Comparison of ENCODE assay signal across 9 mouse cellular contexts in the genomic region with DNA sequence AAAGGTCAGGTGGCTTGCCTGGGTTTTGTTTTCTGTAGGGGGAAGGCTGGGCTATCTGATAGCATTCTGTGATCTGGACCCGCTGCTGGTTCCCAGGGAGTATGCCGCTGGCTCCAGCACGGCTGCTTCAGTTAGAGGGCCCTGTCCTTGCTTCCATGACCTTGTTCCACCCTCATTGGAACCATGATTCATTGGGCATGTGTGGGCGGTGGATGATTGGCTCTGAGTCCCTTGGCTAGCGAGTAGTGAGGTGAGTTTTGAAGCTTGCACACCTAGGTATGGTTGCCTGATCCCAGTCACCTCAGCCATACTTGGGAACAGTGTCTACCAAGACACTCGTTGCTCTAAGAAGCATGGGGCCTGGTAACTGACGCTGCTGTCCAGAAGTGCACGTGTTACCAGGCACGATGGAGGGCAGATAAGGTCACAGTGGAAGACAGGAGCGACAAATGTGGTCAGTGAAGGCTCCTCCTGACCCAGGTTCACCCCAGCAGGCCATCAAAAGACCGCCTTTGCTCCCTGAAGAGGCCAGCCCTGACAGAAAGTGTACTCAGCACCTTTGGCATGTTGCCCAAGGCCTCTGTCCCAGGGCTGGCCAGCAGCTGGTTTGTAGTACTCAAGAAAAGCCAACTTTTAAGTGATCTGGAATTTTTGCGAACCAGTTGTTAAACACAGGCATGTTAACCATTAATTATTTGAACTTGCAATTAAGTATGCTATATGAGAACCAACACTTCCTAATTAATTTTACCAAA. TPM values are rescaled to one million over a fixed set of nuclear protein-coding genes. Genes with fewer than 3 reads are reported as not detected.
DNase-seq lines count a peak whose midpoint lies in the region; ATAC-seq lines count a peak whose summit lies in the region.
"Had no signal": no experiment of that assay in that cellular context is flagged by ENCODE, and none has a peak within 500 bp of the region (broad histone marks: within the 10 kb centered on the region; RNA-seq: fewer than 3 reads in every experiment).

No protein-coding gene starts in this region.

- no peak overlapping the region for H3K27ac ChIP-seq in forebrain, embryonic 13.5 days
- no peak overlapping the region for H3K27ac ChIP-seq in midbrain, embryonic 13.5 days
- H3K27ac ChIP-seq: heart, embryonic 13.5 days had no signal

- intact Hi-C loops in heart, postnatal 10 days (cut with DNase I), result no loop called here

- no peaks in the 10 kb centered on the region for H3K4me1 ChIP-seq in forebrain, embryonic 13.5 days
- H3K4me1 ChIP-seq in midbrain, embryonic 13.5 days (replicated peaks), result no peaks in the 10 kb centered on the region

- no peaks in the 10 kb centered on the region for H3K36me3 ChIP-seq in forebrain, embryonic 13.5 days (ENCODE audit: poor library complexity, severe bottlenecking)
- H3K36me3 ChIP-seq in midbrain, embryonic 13.5 days, result no peaks in the 10 kb centered on the region
- H3K36me3 ChIP-seq: heart, embryonic 13.5 days had no signal

- no peak overlapping the region for H3K9ac ChIP-seq in forebrain, embryonic 13.5 days
- no peak overlapping the region for H3K9ac ChIP-seq in midbrain, embryonic 13.5 days (replicated peaks)
- H3K9ac ChIP-seq: heart, embryonic 13.5 days had no signal

- no peak for ATAC-seq in forebrain, embryonic 13.5 days
- no peak for ATAC-seq in midbrain, embryonic 13.5 days

- H3K9me3 ChIP-seq in forebrain, embryonic 13.5 days (replicated peaks), result no peaks in the 10 kb centered on the region
- H3K9me3 ChIP-seq in midbrain, embryonic 13.5 days, result no peaks in the 10 kb centered on the region
- H3K9me3 ChIP-seq: heart, embryonic 13.5 days had no signal

- 82% methylated on average over 12 of the region's 12 CpGs for WGBS in forebrain, embryonic 13.5 days
- WGBS in midbrain, embryonic 13.5 days, result 86% methylated on average over 12 of the region's 12 CpGs

- H3K4me3 ChIP-seq in forebrain, embryonic 13.5 days, result no peak overlapping the region
- no peak overlapping the region for H3K4me3 ChIP-seq in midbrain, embryonic 13.5 days (replicated peaks)
- H3K4me3 ChIP-seq: heart, embryonic 13.5 days had no signal

- H3K27me3 ChIP-seq in forebrain, embryonic 13.5 days, result no peaks in the 10 kb centered on the region
- H3K27me3 ChIP-seq in midbrain, embryonic 13.5 days, result no peaks in the 10 kb centered on the region

- DNase-seq in embryo, embryonic 10 days (ENCODE audit: low spot score), result peak; percentile 9
- DNase-seq in embryo, embryonic 10.5 days (ENCODE audit: low spot score), result no peak
- peak; percentile 30 for DNase-seq in ZHBTc4 (ENCODE audit: low read depth, low spot score)
- peak; percentile 53 to 69 for DNase-seq in heart, postnatal 10 days
- peak; percentile 76 for DNase-seq in lung, postnatal 14 days
- no peak for DNase-seq in thymus, postnatal 10 days (ENCODE audit: low spot score in 2 of 2)

- H3K4me2 ChIP-seq in forebrain, embryonic 13.5 days, result no peak overlapping the region
- no peak overlapping the region for H3K4me2 ChIP-seq in midbrain, embryonic 13.5 days (replicated peaks)
- H3K4me2 ChIP-seq: heart, embryonic 13.5 days had no signal

RNA-seq across cellular contexts. Expression of gene Tm2d3, which starts 46.5 kb away (rescaled TPM):
- 10 to 100 TPM; 19.0 to 24.0 TPM for total RNA-seq in heart, postnatal 10 days (2021)
- polyA plus RNA-seq in forebrain, embryonic 13.5 days (2015; fragmentation: Nextera tagmentation; extraction: Ambion mirVana), result 80.9 and 84.7 TPM in 2 replicates
- 78.5 and 82.1 TPM in 2 replicates for polyA plus RNA-seq in midbrain, embryonic 13.5 days (2015; fragmentation: Nextera tagmentation; extraction: Ambion mirVana)

Comparison
In these comparisons a context has a peak if more than half of its experiments do, and no peak if none do; other contexts are left out.
1. DNase-seq: peak in embryo, embryonic 10 days (single experiment), ZHBTc4 (single experiment), heart, postnatal 10 days (2 of 2) and lung, postnatal 14 days (single experiment); none in embryo, embryonic 10.5 days (single experiment) and thymus, postnatal 10 days (0 of 2).